Mouse (Mus musculus) forebrain, postnatal 0 days (tissue): ENCODE measurements at regions not wholly inside any gene's neighbourhood (a gene's known extent, or its start where the extent isn't known, plus 50 kb on each side); places are given as distances from the start of the nearest gene placed in this dataset.
A peak's percentile ranks its signal among the peaks of the same experiment; 100 is the strongest.

Experiments
- ATAC-seq: fragments of 200-750 bp; cut with Nextera tagmentation; 2 replicates; pipeline ENCODE4 v1.8.0; 2017; ENCODE audit warnings: mild to moderate bottlenecking, moderate library complexity
- DNase-seq: peaks from one replicate; pipeline ENCODE4 v3.0.0-alpha.2; 2015
- H3K27ac ChIP-seq: fragments of 300-500 bp; sonication (generic); 2 replicates; pipeline ENCODE4 v1.5.1; 2014; ENCODE audit warnings: low read depth, mild to moderate bottlenecking, antibody characterized with exemption, low read length, moderate library complexity, mixed read lengths
- H3K27me3 ChIP-seq: fragments of 300-500 bp; sonication (generic); 2 replicates; pipeline ENCODE4 v1.6.1; 2014; ENCODE audit warnings: mild to moderate bottlenecking, low read length, mixed read lengths; ENCODE audit not compliant: insufficient read depth
- H3K36me3 ChIP-seq: fragments of 300-500 bp; sonication (generic); 2 replicates; pipeline ENCODE4 v1.6.1; 2014; ENCODE audit warnings: mild to moderate bottlenecking, moderate library complexity; ENCODE audit not compliant: insufficient read depth
- H3K4me1 ChIP-seq: fragments of 300-500 bp; sonication (generic); 2 replicates; pipeline ENCODE4 v1.6.1; 2014; ENCODE audit warnings: antibody characterized with exemption; ENCODE audit not compliant: insufficient read depth
- H3K4me2 ChIP-seq: fragments of 300-500 bp; sonication (generic); 2 replicates; pipeline ENCODE4 v1.6.1; 2014; ENCODE audit warnings: low read depth, mild to moderate bottlenecking, moderate library complexity
- H3K4me3 ChIP-seq: fragments of 300-500 bp; sonication (generic); 2 replicates; pipeline ENCODE4 v1.5.1; 2014; ENCODE audit warnings: low read depth, low read length, mixed read lengths
- H3K9ac ChIP-seq: fragments of 300-500 bp; sonication (generic); 2 replicates; pipeline ENCODE4 v1.6.1; 2014; ENCODE audit warnings: mild to moderate bottlenecking
- H3K9me3 ChIP-seq: fragments of 300-500 bp; sonication (generic); 2 replicates; pipeline ENCODE4 v1.6.1; 2016; ENCODE audit warnings: low read length
- CTCF ChIP-seq: sonication (generic); IDR thresholded peaks from 2 replicates; pipeline ENCODE4 v1.5.1; 2016; ENCODE audit warnings: antibody characterized with exemption, control low read depth, low read depth
- WGBS: fragments of 180-500 bp; shearing (Covaris S2); extraction: QIAGEN DNeasy Blood & Tissue Kit; methylation state at CpG from one replicate; pipeline ENCODE4 v1.1.7; 2014; 5-methylcytosine and 5-hydroxymethylcytosine counted together

- TF ChIP-seq CTCF = no peak
- Histone ChIP-seq H3K4me2 (no peak overlapping the region), H3K9me3 (no peaks in the 10 kb centered on the region), H3K36me3 (no peaks in the 10 kb centered on the region), H3K27me3 (no peaks in the 10 kb centered on the region), H3K27ac (no peak overlapping the region), H3K4me3 (no peak overlapping the region), H3K9ac (no peak overlapping the region), H3K4me1 (no peaks in the 10 kb centered on the region)
- ATAC-seq = no peak
- WGBS = 73% methylated on average over 4 of the region's 4 CpGs
- DNase-seq = no peak
These were observed 238.3 kb upstream of the Gm4791 start for GRCm38 (mm10) chr9:46760247-46760646.

GRCm38 (mm10) chr9:46757005-46757672, 241.4 kb upstream of the Gm4791 start:
- 39% methylated on average over 6 of the region's 6 CpGs for WGBS

GRCm38 (mm10) chr9:46751981-46752380, 246.6 kb upstream of the Gm4791 start:
- ATAC-seq (no peak), DNase-seq (no peak)
- Histone ChIP-seq H3K9me3 (no peaks in the 10 kb centered on the region), H3K9ac (no peak overlapping the region), H3K36me3 (no peaks in the 10 kb centered on the region), H3K4me3 (no peak overlapping the region), H3K4me2 (no peak overlapping the region), H3K4me1 (peaks cover 6% of the 10 kb centered on the region), H3K27me3 (no peaks in the 10 kb centered on the region), H3K27ac (no peak overlapping the region)
- 29% methylated on average over 5 of the region's 5 CpGs for WGBS
- no peak for TF ChIP-seq CTCF

More at GRCm38 (mm10) chr9:46757005-46757672, 241.4 kb upstream of the Gm4791 start:
- DNase-seq (peak; percentile 51), ATAC-seq (peak; percentile 88)
- H3K9ac ChIP-seq = no peak overlapping the region
- no peak for TF ChIP-seq CTCF
- H3K36me3 ChIP-seq = no peaks in the 10 kb centered on the region
- H3K27me3 ChIP-seq = no peaks in the 10 kb centered on the region
- H3K4me3 ChIP-seq = no peak overlapping the region
- H3K9me3 ChIP-seq = no peaks in the 10 kb centered on the region
- no peaks in the 10 kb centered on the region for H3K4me1 ChIP-seq
- H3K4me2 ChIP-seq = peak overlapping the region; percentile 35
- H3K27ac ChIP-seq = no peak overlapping the region

- no peaks in the 10 kb centered on the region for H3K27me3 ChIP-seq
- WGBS = 50% methylated on average over 6 of the region's 6 CpGs
- DNase-seq = peak; percentile 54
- H3K4me2 ChIP-seq = no peak overlapping the region
- H3K27ac ChIP-seq = no peak overlapping the region
- ATAC-seq = peak; percentile 80; the same call in 1 of the 2 replicates
- no peaks in the 10 kb centered on the region for H3K9me3 ChIP-seq
- no peak for TF ChIP-seq CTCF
- H3K9ac ChIP-seq = no peak overlapping the region
- H3K4me3 ChIP-seq = no peak overlapping the region
- peaks cover 6% of the 10 kb centered on the region for H3K4me1 ChIP-seq
- no peaks in the 10 kb centered on the region for H3K36me3 ChIP-seq
These were observed 249.1 kb upstream of the Gm4791 start for GRCm38 (mm10) chr9:46749441-46749840.

GRCm38 (mm10) chr9:46746266-46746665, 252.3 kb upstream of the Gm4791 start:
- no peak for TF ChIP-seq CTCF
- DNase-seq = no peak
- H3K4me3 ChIP-seq = no peak overlapping the region
- no peak overlapping the region for H3K4me2 ChIP-seq
- no peak for ATAC-seq
- no peak overlapping the region for H3K27ac ChIP-seq
- H3K4me1 ChIP-seq = peaks cover 6% of the 10 kb centered on the region
- 67% methylated on average over 3 of the region's 3 CpGs for WGBS
- H3K36me3 ChIP-seq = no peaks in the 10 kb centered on the region
- no peaks in the 10 kb centered on the region for H3K9me3 ChIP-seq
- no peaks in the 10 kb centered on the region for H3K27me3 ChIP-seq
- H3K9ac ChIP-seq = no peak overlapping the region

GRCm38 (mm10) chr9:46740496-46740895, 258.0 kb upstream of the Gm4791 start:
- H3K4me2 ChIP-seq = no peak overlapping the region
- no peak for DNase-seq
- 87% methylated on average over 4 of the region's 4 CpGs for WGBS
- H3K4me3 ChIP-seq = no peak overlapping the region
- no peaks in the 10 kb centered on the region for H3K27me3 ChIP-seq
- H3K4me1 ChIP-seq = peaks cover 11% of the 10 kb centered on the region; the same call in 1 of the 2 replicates
- no peak for ATAC-seq
- H3K9ac ChIP-seq = no peak overlapping the region
- no peaks in the 10 kb centered on the region for H3K36me3 ChIP-seq
- no peak overlapping the region for H3K27ac ChIP-seq
- TF ChIP-seq CTCF = no peak
- H3K9me3 ChIP-seq = no peaks in the 10 kb centered on the region

- Histone ChIP-seq H3K4me1 (peaks cover 11% of the 10 kb centered on the region; the same call in 1 of the 2 replicates), H3K4me2 (no peak overlapping the region), H3K27ac (no peak overlapping the region), H3K27me3 (no peaks in the 10 kb centered on the region), H3K4me3 (no peak overlapping the region), H3K9ac (no peak overlapping the region), H3K36me3 (no peaks in the 10 kb centered on the region), H3K9me3 (no peaks in the 10 kb centered on the region)
- no peak for ATAC-seq
- DNase-seq = no peak
- no peak for TF ChIP-seq CTCF
- 46% methylated on average over 3 of the region's 3 CpGs for WGBS
These were observed 259.2 kb upstream of the Gm4791 start for GRCm38 (mm10) chr9:46739341-46739740.
